Mouse (Mus musculus) C2C12 (cell line): Measurements from ENCODE around the gene Cyb5d1.

ENCODE experiments used
- CTCF ChIP-seq: IDR thresholded peaks from one replicate; pipeline ENCODE4 v1.5.1; 2011; ENCODE audit not compliant: control insufficient read depth, insufficient read depth, insufficient read length
- MAX ChIP-seq: IDR thresholded peaks from one replicate; pipeline ENCODE4 v1.6.1; 2011; ENCODE audit warnings: mild to moderate bottlenecking, control low read depth
- USF1 ChIP-seq: IDR thresholded peaks from one replicate; pipeline ENCODE4 v1.6.1; 2011; ENCODE audit warnings: low read depth, mild to moderate bottlenecking, control low read depth, moderate library complexity

- TF ChIP-seq USF1 (no peak), MAX (no peak), CTCF (no peak)
Measured at GRCm38 (mm10) chr11:69379600-69379999, 15.8 kb downstream of the Cyb5d1 start.
